Mouse (Mus musculus) stomach, postnatal 0 days (tissue): ENCODE measurements around the gene Gnb1. TPM values are rescaled to one million over a fixed set of nuclear protein-coding genes. Genes with fewer than 3 reads are reported as not detected.

Source experiments
- ATAC-seq: fragments of 200-750 bp; cut with Nextera tagmentation; 2 replicates; pipeline ENCODE4 v1.8.0; 2017; ENCODE audit not compliant: low FRiP score, low TSS enrichment
- DNase-seq: peaks from one replicate; pipeline ENCODE4 v3.0.0-alpha.2; 2016; ENCODE audit warnings: low spot score
- H3K27ac ChIP-seq: fragments of 300-500 bp; sonication (generic); replicated peaks from 2 replicates; pipeline ENCODE4 v1.5.1; 2014; ENCODE audit warnings: mild to moderate bottlenecking, control low read depth
- H3K27me3 ChIP-seq: fragments of 300-500 bp; sonication (generic); 2 replicates; pipeline ENCODE4 v1.6.1; 2014; ENCODE audit warnings: low read length; ENCODE audit not compliant: control insufficient read depth, insufficient read depth
- H3K36me3 ChIP-seq: fragments of 300-500 bp; sonication (generic); 2 replicates; pipeline ENCODE4 v1.6.1; 2014; ENCODE audit warnings: low read length, mixed read lengths; ENCODE audit not compliant: control insufficient read depth, insufficient read depth
- H3K4me1 ChIP-seq: fragments of 300-500 bp; sonication (generic); replicated peaks from 2 replicates; pipeline ENCODE4 v1.6.1; 2014; ENCODE audit warnings: antibody characterized with exemption; ENCODE audit not compliant: control insufficient read depth, insufficient read depth
- H3K4me2 ChIP-seq: fragments of 300-500 bp; sonication (generic); replicated peaks from 2 replicates; pipeline ENCODE4 v1.6.1; 2014; ENCODE audit warnings: low read depth, mild to moderate bottlenecking, control low read depth, moderate library complexity
- H3K4me3 ChIP-seq: fragments of 300-500 bp; sonication (generic); 2 replicates; pipeline ENCODE4 v1.5.1; 2014; ENCODE audit warnings: low read depth, low read length, control low read depth
- H3K9ac ChIP-seq: fragments of 300-500 bp; sonication (generic); 2 replicates; pipeline ENCODE4 v1.6.1; 2014; ENCODE audit warnings: mild to moderate bottlenecking, low read length, control low read depth, mixed read lengths
- H3K9me3 ChIP-seq: fragments of 300-500 bp; sonication (generic); 2 replicates; pipeline ENCODE4 v1.6.1; 2016; ENCODE audit warnings: low read length; ENCODE audit not compliant: control insufficient read depth
- CTCF ChIP-seq: IDR thresholded peaks from 2 replicates; pipeline ENCODE4 v1.5.1; 2016; ENCODE audit warnings: antibody characterized with exemption, low read depth, mild to moderate bottlenecking, moderate library complexity
- EP300 ChIP-seq: optimal IDR thresholded peaks from 2 replicates; pipeline ENCODE3; 2016; ENCODE audit warnings: antibody characterized with exemption
- WGBS: fragments of 180-500 bp; shearing (Covaris S2); extraction: QIAGEN DNeasy Blood & Tissue Kit; methylation state at CpG from one replicate; pipeline ENCODE4 v1.1.7; 2014; 5-methylcytosine and 5-hydroxymethylcytosine counted together
- polyA plus RNA-seq: library from polyadenylated mRNA; unstranded; fragments of >200 nt; fragmentation: Nextera tagmentation; extraction: Ambion mirVana; gene quantifications from 2 replicates; pipeline ENCODE4 v1.2.1, GENCODE M21; 2015

Gnb1 gene
- polyA plus RNA-seq, 1 experiment from 2014 or later: 272 TPM

GRCm38 (mm10) chr4:155481381-155482124, 9.6 kb upstream of the Gnb1 start:
- Histone ChIP-seq H3K27ac (peak overlapping the region; percentile 70), H3K4me1 (0 out of 2 replicates have a peak, but pooled peaks cover 3% of the 10 kb centered on the region), H3K9me3 (no peaks in the 10 kb centered on the region), H3K27me3 (no peaks in the 10 kb centered on the region), H3K4me3 (peak overlapping the region; percentile 30), H3K36me3 (no peaks in the 10 kb centered on the region), H3K4me2 (peak overlapping the region; percentile 62), H3K9ac (no peak overlapping the region)
- ATAC-seq: peak; percentile 76
- peak; percentile 87 for DNase-seq
- WGBS: 12% methylated on average over 28 of the region's 28 CpGs
- TF ChIP-seq CTCF (peak; percentile 99), EP300 (no peak)

GRCm38 (mm10) chr4:155482125-155482480, 9.1 kb upstream of the Gnb1 start:
- 82% methylated on average over 6 of the region's 6 CpGs for WGBS
- H3K4me2 ChIP-seq: peak overlapping the region; percentile 62

GRCm38 (mm10) chr4:155482733-155483540, 8.2 kb upstream of the Gnb1 start:
- Histone ChIP-seq H3K27ac (no peak overlapping the region), H3K27me3 (no peaks in the 10 kb centered on the region), H3K4me3 (no peak overlapping the region), H3K9ac (no peak overlapping the region), H3K4me1 (0 out of 2 replicates have a peak, but pooled peaks cover 9% of the 10 kb centered on the region), H3K9me3 (no peaks in the 10 kb centered on the region), H3K4me2 (no peak overlapping the region), H3K36me3 (no peaks in the 10 kb centered on the region)
- TF ChIP-seq EP300 (no peak), CTCF (no peak)
- WGBS: 62% methylated on average over 8 of the region's 8 CpGs
- no peak for ATAC-seq
- DNase-seq: no peak

More at GRCm38 (mm10) chr4:155482125-155482480, 9.1 kb upstream of the Gnb1 start:
- no peaks in the 10 kb centered on the region for H3K36me3 ChIP-seq
- H3K27me3 ChIP-seq: no peaks in the 10 kb centered on the region
- H3K9ac ChIP-seq: no peak overlapping the region
- DNase-seq: no peak
- 0 out of 2 replicates have a peak, but pooled peaks cover 5% of the 10 kb centered on the region for H3K4me1 ChIP-seq
- TF ChIP-seq EP300 (no peak), CTCF (no peak)
- no peaks in the 10 kb centered on the region for H3K9me3 ChIP-seq
- H3K4me3 ChIP-seq: no peak overlapping the region
- ATAC-seq: no peak
- peak overlapping the region; percentile 70 for H3K27ac ChIP-seq

- ATAC-seq (no peak), DNase-seq (no peak)
- H3K4me2 ChIP-seq: no peak overlapping the region
- H3K27me3 ChIP-seq: no peaks in the 10 kb centered on the region
- no peak overlapping the region for H3K9ac ChIP-seq
- H3K4me1 ChIP-seq: peaks cover 24% of the 10 kb centered on the region
- no peak for TF ChIP-seq EP300
- peak overlapping the region; percentile 50 for H3K27ac ChIP-seq
- H3K4me3 ChIP-seq: no peak overlapping the region
- H3K36me3 ChIP-seq: no peaks in the 10 kb centered on the region
- 80% methylated on average over 3 of the region's 3 CpGs for WGBS
- no peaks in the 10 kb centered on the region for H3K9me3 ChIP-seq
Observed at GRCm38 (mm10) chr4:155485521-155485920, 5.6 kb upstream of the Gnb1 start.

- no peak for DNase-seq
- Histone ChIP-seq H3K4me1 (peaks cover 22% of the 10 kb centered on the region), H3K4me3 (no peak overlapping the region), H3K36me3 (no peaks in the 10 kb centered on the region), H3K9ac (no peak overlapping the region), H3K27ac (peak overlapping the region; percentile 94), H3K27me3 (no peaks in the 10 kb centered on the region), H3K9me3 (no peaks in the 10 kb centered on the region), H3K4me2 (no peak overlapping the region)
- WGBS: 41% methylated on average over 3 of the region's 3 CpGs
- no peak for ATAC-seq
- no peak for TF ChIP-seq EP300
- no peak for TF ChIP-seq CTCF
Observed at GRCm38 (mm10) chr4:155487746-155488145, 3.4 kb upstream of the Gnb1 start.
